Mouse (Mus musculus): Measurements from ENCODE around the gene Neto2. TPM values are rescaled to one million over a fixed set of nuclear protein-coding genes. Genes with fewer than 3 reads are reported as not detected.
"Not testable (repeated sequence)": the region's sequence is repeated elsewhere in the genome, so short reads cannot be mapped to it uniquely, and the experiment has no call there.

Neto2 gene
- polyA plus RNA-seq, 1 experiment from 2014 or later: 4.5 TPM

GRCm38 (mm10) chr8:85661995-85662394 lies 38.7 kb downstream of the Neto2 start:
- Histone ChIP-seq H3K4me2 (ENCODE audit: low read depth, low read length) (no peak overlapping the region), H3K9me3 (ENCODE audit: control insufficient read depth, low read length) (no peaks in the 10 kb centered on the region), H3K36me3 (ENCODE audit: control insufficient read depth, insufficient read depth, low read length) (no peaks in the 10 kb centered on the region), H3K9ac (ENCODE audit: low read length) (no peak overlapping the region), H3K27me3 (ENCODE audit: control insufficient read depth, insufficient read depth, low read depth, low read length) (no peaks in the 10 kb centered on the region), H3K4me1 (replicated peaks; ENCODE audit: control insufficient read depth, insufficient read depth, low read length) (no peaks in the 10 kb centered on the region), H3K27ac (ENCODE audit: low read length) (no peak overlapping the region), H3K4me3 (ENCODE audit: low read length) (no peak overlapping the region)
- 54% methylated on average over 5 of the region's 5 CpGs for WGBS
- no peak for ATAC-seq (ENCODE audit: low read depth)

GRCm38 (mm10) chr8:85651201-85651600 lies 49.5 kb downstream of the Neto2 start:
- H3K27me3 ChIP-seq (ENCODE audit: control insufficient read depth, insufficient read depth, low read depth, low read length): no peaks in the 10 kb centered on the region
- no peak overlapping the region for H3K4me2 ChIP-seq (ENCODE audit: low read depth, low read length)
- no peaks in the 10 kb centered on the region for H3K9me3 ChIP-seq (ENCODE audit: control insufficient read depth, low read length)
- H3K27ac ChIP-seq (ENCODE audit: low read length): no peak overlapping the region
- H3K4me1 ChIP-seq (replicated peaks; ENCODE audit: control insufficient read depth, insufficient read depth, low read length): no peaks in the 10 kb centered on the region
- no peak for ATAC-seq (ENCODE audit: low read depth)
- 80% methylated on average over 2 of the region's 2 CpGs for WGBS
- H3K36me3 ChIP-seq (ENCODE audit: control insufficient read depth, insufficient read depth, low read length): no peaks in the 10 kb centered on the region
- no peak overlapping the region for H3K4me3 ChIP-seq (ENCODE audit: low read length)
- no peak overlapping the region for H3K9ac ChIP-seq (ENCODE audit: low read length)

GRCm38 (mm10) chr8:85648553-85648952 lies 52.2 kb downstream of the Neto2 start:
- H3K9ac ChIP-seq (ENCODE audit: low read length): no peak overlapping the region
- no peaks in the 10 kb centered on the region for H3K27me3 ChIP-seq (ENCODE audit: control insufficient read depth, insufficient read depth, low read depth, low read length)
- H3K4me3 ChIP-seq (ENCODE audit: low read length): no peak overlapping the region

GRCm38 (mm10) chr8:85644921-85645665 lies 55.6 kb downstream of the Neto2 start:
- Histone ChIP-seq H3K4me1 (replicated peaks; ENCODE audit: control insufficient read depth, insufficient read depth, low read length) (no peaks in the 10 kb centered on the region), H3K9ac (ENCODE audit: low read length) (no peak overlapping the region), H3K4me3 (ENCODE audit: low read length) (no peak overlapping the region), H3K36me3 (ENCODE audit: control insufficient read depth, insufficient read depth, low read length) (no peaks in the 10 kb centered on the region), H3K4me2 (ENCODE audit: low read depth, low read length) (no peak overlapping the region), H3K27me3 (ENCODE audit: control insufficient read depth, insufficient read depth, low read depth, low read length) (no peaks in the 10 kb centered on the region), H3K9me3 (ENCODE audit: control insufficient read depth, low read length) (no peaks in the 10 kb centered on the region), H3K27ac (ENCODE audit: low read length) (no peak overlapping the region)
- no peak for ATAC-seq (ENCODE audit: low read depth)
- WGBS: 83% methylated on average over 4 of the region's 4 CpGs

More at GRCm38 (mm10) chr8:85648553-85648952, 52.2 kb downstream of the Neto2 start:
- Histone ChIP-seq H3K9me3 (ENCODE audit: control insufficient read depth, low read length) (no peaks in the 10 kb centered on the region), H3K27ac (ENCODE audit: low read length) (no peak overlapping the region), H3K4me2 (ENCODE audit: low read depth, low read length) (no peak overlapping the region), H3K4me1 (replicated peaks; ENCODE audit: control insufficient read depth, insufficient read depth, low read length) (no peaks in the 10 kb centered on the region), H3K36me3 (ENCODE audit: control insufficient read depth, insufficient read depth, low read length) (no peaks in the 10 kb centered on the region)
- no peak for ATAC-seq (ENCODE audit: low read depth)

- Histone ChIP-seq H3K4me2 (ENCODE audit: low read depth, low read length) (no peak overlapping the region), H3K27me3 (ENCODE audit: control insufficient read depth, insufficient read depth, low read depth, low read length) (no peaks in the 10 kb centered on the region), H3K27ac (ENCODE audit: low read length) (no peak overlapping the region), H3K9me3 (ENCODE audit: control insufficient read depth, low read length) (no peaks in the 10 kb centered on the region), H3K36me3 (ENCODE audit: control insufficient read depth, insufficient read depth, low read length) (no peaks in the 10 kb centered on the region), H3K9ac (ENCODE audit: low read length) (no peak overlapping the region), H3K4me3 (ENCODE audit: low read length) (no peak overlapping the region), H3K4me1 (replicated peaks; ENCODE audit: control insufficient read depth, insufficient read depth, low read length) (no peaks in the 10 kb centered on the region)
- 80% methylated on average over 6 of the region's 6 CpGs for WGBS
- ATAC-seq (ENCODE audit: low read depth): no peak
These were observed 76.3 kb downstream of the Neto2 start for GRCm38 (mm10) chr8:85624450-85624849.

- no peaks in the 10 kb centered on the region for H3K36me3 ChIP-seq (ENCODE audit: control insufficient read depth, insufficient read depth, low read length)
- H3K27ac ChIP-seq (ENCODE audit: low read length): no peak overlapping the region
- no peak overlapping the region for H3K4me2 ChIP-seq (ENCODE audit: low read depth, low read length)
- 66% methylated on average over 5 of the region's 5 CpGs for WGBS
- no peak for ATAC-seq (ENCODE audit: low read depth)
- H3K4me1 ChIP-seq (replicated peaks; ENCODE audit: control insufficient read depth, insufficient read depth, low read length): no peaks in the 10 kb centered on the region
- H3K9ac ChIP-seq (ENCODE audit: low read length): no peak overlapping the region
- no peaks in the 10 kb centered on the region for H3K27me3 ChIP-seq (ENCODE audit: control insufficient read depth, insufficient read depth, low read depth, low read length)
- H3K4me3 ChIP-seq (ENCODE audit: low read length): no peak overlapping the region
- no peaks in the 10 kb centered on the region for H3K9me3 ChIP-seq (ENCODE audit: control insufficient read depth, low read length)
These were observed 77.5 kb downstream of the Neto2 start for GRCm38 (mm10) chr8:85623246-85623645.

GRCm38 (mm10) chr8:85618789-85619188 lies 81.9 kb downstream of the Neto2 start:
- H3K9me3 ChIP-seq (ENCODE audit: control insufficient read depth, low read length): 0 out of 2 replicates have a peak, but pooled peaks cover 3% of the 10 kb centered on the region
- no peaks in the 10 kb centered on the region for H3K27me3 ChIP-seq (ENCODE audit: control insufficient read depth, insufficient read depth, low read depth, low read length)
- ATAC-seq (ENCODE audit: low read depth): no peak
- H3K4me3 ChIP-seq (ENCODE audit: low read length): no peak overlapping the region
- no peaks in the 10 kb centered on the region for H3K36me3 ChIP-seq (ENCODE audit: control insufficient read depth, insufficient read depth, low read length)
- no peaks in the 10 kb centered on the region for H3K4me1 ChIP-seq (replicated peaks; ENCODE audit: control insufficient read depth, insufficient read depth, low read length)
- H3K9ac ChIP-seq (ENCODE audit: low read length): no peak overlapping the region
- H3K27ac ChIP-seq (ENCODE audit: low read length): no peak overlapping the region
- WGBS: 76% methylated on average over 3 of the region's 3 CpGs
- H3K4me2 ChIP-seq (ENCODE audit: low read depth, low read length): no peak overlapping the region

- WGBS: 90% methylated on average over 3 of the region's 3 CpGs
- not testable (repeated sequence) for H3K27me3 ChIP-seq (ENCODE audit: control insufficient read depth, insufficient read depth, low read depth, low read length); H3K9ac ChIP-seq (ENCODE audit: low read length); H3K4me2 ChIP-seq (ENCODE audit: low read depth, low read length); H3K9me3 ChIP-seq (ENCODE audit: control insufficient read depth, low read length); H3K4me1 ChIP-seq (replicated peaks; ENCODE audit: control insufficient read depth, insufficient read depth, low read length); H3K27ac ChIP-seq (ENCODE audit: low read length); H3K36me3 ChIP-seq (ENCODE audit: control insufficient read depth, insufficient read depth, low read length); ATAC-seq (ENCODE audit: low read depth); H3K4me3 ChIP-seq (ENCODE audit: low read length)
These were observed 83.6 kb downstream of the Neto2 start for GRCm38 (mm10) chr8:85617125-85617524.

- no peak for ATAC-seq (ENCODE audit: low read depth)
- no peak overlapping the region for H3K4me3 ChIP-seq (ENCODE audit: low read length)
- no peak overlapping the region for H3K4me2 ChIP-seq (ENCODE audit: low read depth, low read length)
- H3K27me3 ChIP-seq (ENCODE audit: control insufficient read depth, insufficient read depth, low read depth, low read length): no peaks in the 10 kb centered on the region
- 58% methylated on average over 2 of the region's 2 CpGs for WGBS
- no peaks in the 10 kb centered on the region for H3K36me3 ChIP-seq (ENCODE audit: control insufficient read depth, insufficient read depth, low read length)
- H3K9ac ChIP-seq (ENCODE audit: low read length): no peak overlapping the region
- no peaks in the 10 kb centered on the region for H3K9me3 ChIP-seq (ENCODE audit: control insufficient read depth, low read length)
- no peaks in the 10 kb centered on the region for H3K4me1 ChIP-seq (replicated peaks; ENCODE audit: control insufficient read depth, insufficient read depth, low read length)
- H3K27ac ChIP-seq (ENCODE audit: low read length): no peak overlapping the region
These were observed 91.9 kb downstream of the Neto2 start for GRCm38 (mm10) chr8:85608836-85609235.

- no peaks in the 10 kb centered on the region for H3K27me3 ChIP-seq (ENCODE audit: control insufficient read depth, insufficient read depth, low read depth, low read length)
- H3K27ac ChIP-seq (ENCODE audit: low read length): no peak overlapping the region
- no peak for ATAC-seq (ENCODE audit: low read depth)
- H3K9me3 ChIP-seq (ENCODE audit: control insufficient read depth, low read length): no peaks in the 10 kb centered on the region
- H3K4me3 ChIP-seq (ENCODE audit: low read length): no peak overlapping the region
- no peaks in the 10 kb centered on the region for H3K4me1 ChIP-seq (replicated peaks; ENCODE audit: control insufficient read depth, insufficient read depth, low read length)
- H3K4me2 ChIP-seq (ENCODE audit: low read depth, low read length): no peak overlapping the region
- H3K36me3 ChIP-seq (ENCODE audit: control insufficient read depth, insufficient read depth, low read length): no peaks in the 10 kb centered on the region
- H3K9ac ChIP-seq (ENCODE audit: low read length): no peak overlapping the region
These were observed 92.9 kb downstream of the Neto2 start for GRCm38 (mm10) chr8:85607804-85608203.
